Mouse (Mus musculus): ENCODE data around the gene Ubash3a.
"Not testable (repeated sequence)": the region's sequence is repeated elsewhere in the genome, so short reads cannot be mapped to it uniquely, and the experiment has no call there.

The Ubash3a gene

DNA sequence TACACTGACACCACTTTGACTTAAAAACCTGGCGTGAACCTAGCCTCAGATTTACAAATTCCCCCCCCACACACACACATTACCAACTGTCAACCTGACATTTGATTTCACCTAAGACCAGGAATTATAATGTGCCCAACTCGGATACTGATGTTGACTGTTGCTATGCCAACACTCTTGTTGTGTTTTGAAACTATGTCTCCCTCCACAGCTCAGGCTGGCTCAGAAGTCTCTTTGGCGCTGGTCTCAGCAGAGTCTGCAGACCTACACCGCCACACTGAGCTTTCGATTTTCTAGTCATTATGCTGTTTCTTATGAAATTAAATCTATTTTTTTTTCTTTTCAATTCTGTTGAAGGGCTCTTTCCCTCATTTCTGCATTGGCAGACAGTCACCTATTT, 55.0 kb downstream of the Ubash3a start:
- no peak for DNase-seq

DNA sequence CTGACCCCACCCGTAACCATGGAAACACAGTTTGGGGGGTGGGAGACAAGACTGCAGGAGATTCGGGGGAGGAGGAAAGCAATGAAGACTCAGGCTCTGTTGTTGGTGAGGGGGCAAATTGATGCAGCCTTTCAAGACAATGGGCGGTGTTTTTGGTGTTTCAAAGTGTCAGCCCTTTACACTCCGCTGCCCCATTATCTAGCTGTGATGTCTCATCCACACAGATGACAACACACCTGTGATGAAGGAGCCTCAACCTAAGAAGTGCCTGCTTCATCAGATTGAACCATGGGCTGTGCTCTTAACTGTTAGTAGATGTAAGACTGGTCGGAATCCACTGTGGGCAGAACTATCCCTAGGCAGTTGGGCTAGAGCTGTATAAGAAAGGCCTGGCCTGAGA, 56.1 kb downstream of the Ubash3a start:
- DNase-seq, result no peak

DNA sequence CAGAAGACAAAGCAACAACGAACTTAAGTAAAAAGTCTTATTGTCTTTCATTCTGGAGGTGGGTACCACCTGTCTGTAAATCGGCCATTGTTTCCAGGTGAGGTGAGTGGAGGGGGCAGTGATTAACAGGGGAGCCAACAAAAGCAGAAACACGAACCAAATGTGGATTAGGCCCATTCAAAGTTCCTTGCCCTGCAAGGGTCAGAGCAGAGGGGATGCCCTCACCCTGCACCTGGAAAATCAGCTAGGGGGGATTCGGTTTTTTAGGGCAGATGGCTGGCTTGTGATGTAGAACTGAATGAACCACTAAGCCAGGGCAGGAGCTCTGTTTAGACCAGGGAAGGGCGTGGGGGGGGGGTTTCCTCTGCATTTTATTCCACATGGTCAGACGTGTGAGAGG, 56.7 kb downstream of the Ubash3a start:
- DNase-seq, result no peak

DNA sequence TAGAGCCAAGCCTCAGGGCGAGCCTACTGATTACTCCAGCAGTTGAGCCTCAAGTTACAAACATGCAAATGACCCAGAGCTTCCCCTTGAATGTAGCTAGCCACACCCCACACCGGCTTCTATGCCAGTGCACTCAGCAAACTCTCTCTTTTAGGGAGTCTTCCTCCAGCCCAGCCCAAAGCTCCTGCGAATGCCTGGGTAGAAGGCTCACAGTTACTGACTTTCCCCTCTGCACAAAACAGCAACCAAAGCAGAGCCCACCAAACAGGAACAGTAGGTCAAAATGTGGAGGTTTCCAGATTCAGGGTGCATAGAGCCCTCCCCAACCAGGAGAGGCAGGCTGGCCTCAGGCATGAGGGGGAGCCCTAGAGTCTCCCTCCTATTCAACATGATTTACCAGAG, 57.5 kb downstream of the Ubash3a start:
- no peak for DNase-seq

DNA sequence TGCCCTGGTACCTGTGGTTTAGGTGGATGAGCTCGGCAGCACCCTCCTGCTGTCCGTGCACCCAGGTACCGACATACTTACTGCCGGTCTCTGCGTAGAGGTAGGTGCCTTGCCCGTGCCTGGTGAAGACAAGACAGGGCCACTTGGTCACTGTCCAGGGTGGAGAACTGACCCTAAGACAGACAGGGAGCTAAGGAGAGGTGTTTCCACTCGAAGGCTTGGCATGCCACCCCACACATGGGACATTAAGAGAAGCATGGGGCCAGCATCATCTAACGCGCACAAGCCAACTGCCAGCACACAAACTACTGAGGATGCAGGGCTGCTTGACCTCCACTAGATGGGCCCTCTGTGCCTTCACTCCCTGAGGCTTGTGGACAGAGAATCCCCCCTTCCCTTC, 58.2 kb downstream of the Ubash3a start:
- no peak for DNase-seq

DNA sequence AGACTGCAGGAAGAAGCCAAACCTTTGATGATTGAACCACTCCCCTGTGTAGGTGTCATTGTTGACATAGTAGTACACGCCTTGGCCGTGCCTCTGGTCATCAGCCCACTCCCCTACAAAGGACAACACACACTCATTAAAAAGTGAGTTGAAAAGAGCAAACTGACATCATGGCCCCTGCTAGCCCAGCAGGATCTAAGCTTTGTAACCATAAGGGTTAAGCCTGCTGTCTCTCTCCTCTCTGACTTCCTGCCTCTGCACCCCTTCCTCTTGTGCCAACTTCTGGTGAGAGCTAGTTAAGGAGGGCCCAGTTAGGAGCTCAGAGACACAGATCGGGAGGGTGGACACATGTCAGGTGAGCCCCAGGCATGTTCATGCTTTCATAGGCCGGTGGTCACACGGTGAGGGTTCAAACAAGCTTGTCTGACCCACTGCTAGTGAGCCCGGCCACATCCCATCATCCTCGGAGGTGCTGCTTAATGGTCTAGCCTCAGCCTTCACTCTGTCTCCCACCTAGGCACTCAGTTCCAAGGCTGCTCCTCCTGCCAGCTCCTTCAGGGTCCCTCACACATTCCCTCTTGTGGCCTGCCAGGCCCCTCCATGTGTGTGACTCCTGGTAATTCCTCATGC, 58.8 kb downstream of the Ubash3a start:
- DNase-seq, result no peak

DNA sequence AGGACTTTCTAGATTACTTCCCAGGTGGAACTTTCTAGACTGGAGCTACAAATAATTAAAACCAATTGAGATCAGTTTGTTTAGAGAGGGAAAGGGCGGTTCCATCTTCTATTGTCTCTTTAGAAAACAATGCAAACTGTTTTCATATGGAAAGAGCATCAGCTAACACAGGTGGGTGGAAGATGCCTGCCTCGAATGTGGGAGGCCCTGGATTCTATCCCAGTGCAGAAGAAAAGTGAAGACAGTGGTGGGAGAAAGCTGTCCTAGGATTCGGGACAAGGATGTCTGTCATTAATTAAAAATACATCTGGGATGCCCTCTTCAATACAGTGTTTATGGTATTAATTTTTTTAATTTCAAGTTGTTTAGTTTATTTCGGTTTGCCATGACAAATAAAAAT, 59.5 kb downstream of the Ubash3a start:
- no peak for DNase-seq

DNA sequence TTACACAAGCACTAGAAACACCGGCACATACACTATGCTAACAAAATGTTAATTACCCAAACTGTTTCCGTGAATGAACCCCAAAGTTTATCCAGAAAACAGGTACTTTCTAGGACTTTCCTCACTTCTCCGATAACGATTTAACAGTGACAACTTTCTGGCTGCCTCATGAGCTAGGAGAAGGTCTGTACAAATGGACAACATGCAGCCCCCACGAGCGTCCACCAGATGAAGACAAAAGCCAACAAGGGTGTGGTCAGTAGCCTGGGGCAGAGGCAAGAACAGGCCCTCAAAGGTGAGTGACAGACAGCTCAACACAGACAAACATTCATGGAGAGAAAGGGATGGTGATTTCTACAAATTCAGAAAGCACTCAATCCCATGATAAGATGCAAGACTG, 59.9 kb downstream of the Ubash3a start:
- no peak for DNase-seq

DNA sequence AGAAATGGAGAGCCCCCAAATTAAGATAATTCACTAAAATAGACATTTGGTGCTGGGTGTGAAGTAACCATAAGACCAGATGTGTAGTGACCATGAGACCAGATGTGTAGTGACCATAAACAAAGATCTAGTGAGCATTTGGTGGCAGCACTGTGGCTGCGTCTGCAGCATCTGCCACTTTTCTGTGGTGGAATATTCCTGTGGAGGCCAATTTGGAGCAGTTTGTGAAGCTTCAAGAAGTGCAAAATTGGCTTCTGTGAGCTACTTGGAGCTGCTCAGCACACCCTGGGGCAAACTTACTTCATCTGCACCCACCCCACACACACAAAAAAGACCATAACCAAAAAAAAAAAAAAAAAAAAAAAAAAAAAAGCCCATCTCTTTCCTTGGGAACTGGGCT, 60.3 kb downstream of the Ubash3a start:
- DNase-seq, result no peak

DNA sequence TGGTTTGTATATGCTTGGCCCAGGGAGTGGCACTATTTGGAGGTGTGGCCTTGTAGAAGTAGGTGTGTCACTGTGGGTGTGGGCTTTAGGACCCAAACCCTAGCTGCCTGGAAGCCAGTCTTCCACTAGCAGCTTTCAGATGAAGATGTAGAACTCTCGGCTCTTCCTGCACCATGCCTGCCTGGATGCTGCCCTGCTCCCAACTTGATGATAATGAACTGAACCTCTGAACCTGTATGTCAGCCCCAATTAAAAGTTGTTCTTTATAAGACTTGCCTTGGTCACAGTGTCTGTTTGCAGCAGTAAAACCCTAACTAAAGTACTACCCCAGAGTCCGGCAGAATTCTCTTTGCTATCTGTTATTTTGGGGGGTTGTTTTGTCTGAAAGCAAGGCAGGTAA, 62.1 kb downstream of the Ubash3a start:
- no peak for DNase-seq

DNA sequence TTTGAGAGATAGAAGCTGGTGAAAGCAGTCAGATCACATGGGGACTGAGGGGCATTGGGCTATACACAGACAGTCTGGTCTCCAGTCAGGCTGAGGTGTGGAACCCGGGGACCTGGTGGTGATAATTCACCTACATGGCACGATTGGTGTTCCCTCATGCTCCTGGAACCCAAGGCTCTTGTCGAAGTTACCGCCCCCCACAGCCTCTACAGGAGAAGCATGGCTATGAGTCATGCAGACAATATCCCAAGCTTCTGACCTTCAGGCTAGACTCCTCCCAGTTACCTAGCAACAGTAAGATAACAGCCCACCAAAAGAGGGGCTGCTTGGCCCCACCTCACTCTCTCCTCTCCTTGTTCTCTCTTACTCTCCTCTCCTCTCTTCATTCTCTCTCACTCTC, 62.6 kb downstream of the Ubash3a start:
- no peak for DNase-seq

DNA sequence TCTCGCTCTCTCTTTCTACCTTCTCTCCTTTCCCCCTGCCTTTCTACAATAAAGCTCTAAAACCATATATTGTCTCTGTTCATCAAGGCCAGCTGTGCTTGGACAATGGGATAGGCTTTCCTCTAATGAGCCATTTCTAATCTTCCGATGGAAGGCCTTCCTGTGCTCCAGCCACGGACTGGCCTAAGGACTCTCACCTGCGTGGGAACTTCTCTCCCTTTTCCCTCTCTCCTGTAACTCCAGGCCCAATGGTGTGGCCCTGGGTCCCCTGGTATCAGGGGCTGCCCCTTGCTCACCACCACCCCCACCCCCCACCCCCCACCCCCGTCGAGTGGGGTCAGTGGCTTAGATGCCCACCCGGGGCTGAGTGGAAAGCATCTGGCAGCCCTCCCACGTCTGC, 63.1 kb downstream of the Ubash3a start:
- not testable (repeated sequence) for DNase-seq

DNA sequence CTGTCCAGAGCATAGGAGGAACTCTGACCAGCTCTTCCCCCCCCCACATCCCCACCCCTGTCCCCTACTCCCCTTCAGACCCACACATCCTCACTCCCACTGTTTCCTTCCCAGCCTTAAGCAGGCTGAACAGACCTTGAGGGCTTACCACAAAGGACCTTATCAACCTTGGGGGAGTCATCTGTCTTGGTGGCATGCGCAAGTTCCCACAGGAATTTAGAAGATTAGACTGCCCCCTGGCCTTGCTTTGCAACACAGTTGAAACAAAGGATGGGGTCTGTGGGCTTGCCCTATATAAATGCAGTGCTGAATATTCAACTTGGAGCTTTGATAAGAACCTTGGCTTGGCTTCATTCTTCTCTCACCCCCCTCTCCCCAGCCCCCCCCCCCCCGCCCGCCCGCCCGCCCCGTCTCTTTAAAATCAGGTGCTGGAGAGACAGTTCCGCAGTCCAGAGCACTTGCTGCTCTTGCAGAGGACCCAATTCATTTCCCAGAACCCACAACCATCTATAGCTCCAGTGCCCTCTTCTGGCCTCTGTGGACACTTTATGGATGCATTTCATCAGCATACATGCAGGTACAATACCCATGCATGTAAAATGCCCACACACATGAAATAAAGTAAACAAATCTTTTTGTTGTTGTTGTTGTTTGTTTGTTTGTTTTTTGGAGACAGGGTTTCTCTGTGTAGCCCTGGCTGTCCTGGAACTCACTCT, 63.6 kb downstream of the Ubash3a start:
- DNase-seq, result no peak

DNA sequence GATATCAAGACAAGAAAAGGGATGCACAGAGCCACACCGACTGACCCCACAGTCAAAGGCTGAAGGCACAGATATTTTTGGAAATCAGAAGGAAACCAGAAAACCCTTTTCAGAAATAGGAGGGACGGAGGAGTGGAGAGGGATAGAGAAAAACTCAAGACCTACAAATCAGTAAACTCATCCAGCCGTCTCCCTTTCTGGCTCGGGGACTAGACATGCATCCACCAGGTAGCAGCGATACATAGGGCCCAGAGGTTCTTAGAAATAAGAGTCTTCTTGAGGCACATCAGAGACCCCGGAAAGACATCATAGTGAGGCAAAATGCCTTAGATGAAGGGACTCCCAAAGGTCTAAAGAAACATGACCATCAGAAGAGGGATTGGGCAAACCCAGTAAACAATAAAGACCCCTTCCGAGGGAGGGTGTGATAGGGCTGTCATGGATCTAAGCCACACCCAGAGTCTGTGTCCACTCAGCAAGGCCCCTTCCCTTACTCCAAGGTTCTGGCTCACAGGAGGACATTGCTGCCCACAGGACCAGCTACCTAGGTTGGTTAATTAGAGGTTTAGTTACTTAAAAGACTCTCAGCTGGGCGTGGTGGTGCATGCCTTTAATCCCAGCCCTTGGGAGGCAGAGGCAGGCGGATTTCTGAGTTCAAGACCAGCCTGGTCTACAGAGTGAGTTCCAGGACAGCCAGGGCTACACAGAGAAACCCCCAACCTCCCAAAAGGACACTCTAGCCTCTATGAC, 64.9 kb downstream of the Ubash3a start:
- DNase-seq, result no peak

DNA sequence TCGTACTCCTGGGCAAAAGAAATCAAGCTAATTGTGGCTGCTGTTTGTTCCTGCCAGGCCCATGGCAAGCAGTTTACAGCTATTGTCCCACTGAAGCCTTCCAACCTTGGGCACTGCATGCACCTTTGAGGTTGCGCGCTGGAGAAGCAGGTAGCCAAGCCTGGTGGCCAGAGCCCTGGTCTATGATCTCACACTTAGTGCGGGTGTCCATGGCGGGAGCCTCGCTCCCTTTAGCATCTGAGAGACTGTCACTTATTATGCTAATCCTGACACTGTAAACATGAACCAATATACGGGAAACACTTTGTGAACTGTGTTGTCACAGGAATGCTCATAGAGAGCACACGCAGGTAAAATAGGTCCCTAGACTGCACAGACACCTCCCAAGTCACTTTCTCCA, 66.0 kb downstream of the Ubash3a start:
- no peak for DNase-seq

DNA sequence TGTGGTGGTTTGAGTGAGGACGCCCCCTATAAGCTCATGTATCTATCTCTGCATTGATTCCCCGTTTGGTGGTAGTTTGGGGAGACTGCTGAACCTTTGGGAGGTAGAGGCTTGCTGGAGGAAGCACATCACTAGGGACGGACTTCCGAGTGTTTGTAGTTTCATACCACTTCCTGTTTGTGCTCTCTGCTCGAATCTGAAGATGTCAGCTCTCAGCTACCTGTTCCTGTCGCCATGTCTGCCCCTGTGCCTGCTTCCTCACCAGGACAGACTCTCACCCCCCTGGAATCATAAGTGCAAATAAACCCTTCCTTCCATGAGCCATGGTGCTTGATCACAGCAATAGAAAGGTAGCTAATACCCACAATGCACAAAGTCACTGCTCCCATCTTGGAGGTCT, 67.5 kb downstream of the Ubash3a start:
- no peak for DNase-seq

DNA sequence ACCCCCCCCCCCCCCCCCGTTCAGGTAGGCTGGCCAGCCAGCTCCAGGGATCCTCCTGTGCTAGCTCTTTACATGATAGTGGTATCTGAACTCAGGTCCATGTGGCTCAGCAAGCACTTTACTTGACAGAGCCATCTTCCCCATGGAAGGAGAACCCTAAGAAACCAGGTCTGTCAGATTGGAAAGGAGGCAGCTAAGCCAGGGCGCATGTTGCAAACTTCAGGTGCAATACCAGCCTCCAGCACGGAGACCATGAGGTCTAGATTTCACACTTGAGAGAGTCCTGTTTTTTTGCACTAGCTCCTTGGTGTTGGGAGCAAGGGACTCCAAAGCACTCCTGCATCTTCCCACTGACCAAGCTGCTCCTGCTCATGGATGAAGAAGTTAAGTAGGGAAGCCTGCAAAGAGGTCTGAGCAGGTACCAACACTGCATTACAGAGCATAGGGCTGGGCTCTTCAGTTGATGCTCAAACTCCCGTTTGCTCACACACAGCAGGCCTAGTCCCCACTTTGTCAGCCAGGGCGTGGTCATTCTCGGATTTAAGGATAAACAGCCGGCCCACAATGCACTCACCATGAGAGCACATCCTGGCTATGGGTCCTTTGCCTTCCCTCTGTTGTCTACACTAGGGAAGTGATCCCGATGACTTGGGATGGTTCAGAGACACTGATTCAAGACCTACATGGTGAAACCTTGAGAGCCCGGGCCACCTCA, 68.7 kb downstream of the Ubash3a start:
- DNase-seq, result no peak

DNA sequence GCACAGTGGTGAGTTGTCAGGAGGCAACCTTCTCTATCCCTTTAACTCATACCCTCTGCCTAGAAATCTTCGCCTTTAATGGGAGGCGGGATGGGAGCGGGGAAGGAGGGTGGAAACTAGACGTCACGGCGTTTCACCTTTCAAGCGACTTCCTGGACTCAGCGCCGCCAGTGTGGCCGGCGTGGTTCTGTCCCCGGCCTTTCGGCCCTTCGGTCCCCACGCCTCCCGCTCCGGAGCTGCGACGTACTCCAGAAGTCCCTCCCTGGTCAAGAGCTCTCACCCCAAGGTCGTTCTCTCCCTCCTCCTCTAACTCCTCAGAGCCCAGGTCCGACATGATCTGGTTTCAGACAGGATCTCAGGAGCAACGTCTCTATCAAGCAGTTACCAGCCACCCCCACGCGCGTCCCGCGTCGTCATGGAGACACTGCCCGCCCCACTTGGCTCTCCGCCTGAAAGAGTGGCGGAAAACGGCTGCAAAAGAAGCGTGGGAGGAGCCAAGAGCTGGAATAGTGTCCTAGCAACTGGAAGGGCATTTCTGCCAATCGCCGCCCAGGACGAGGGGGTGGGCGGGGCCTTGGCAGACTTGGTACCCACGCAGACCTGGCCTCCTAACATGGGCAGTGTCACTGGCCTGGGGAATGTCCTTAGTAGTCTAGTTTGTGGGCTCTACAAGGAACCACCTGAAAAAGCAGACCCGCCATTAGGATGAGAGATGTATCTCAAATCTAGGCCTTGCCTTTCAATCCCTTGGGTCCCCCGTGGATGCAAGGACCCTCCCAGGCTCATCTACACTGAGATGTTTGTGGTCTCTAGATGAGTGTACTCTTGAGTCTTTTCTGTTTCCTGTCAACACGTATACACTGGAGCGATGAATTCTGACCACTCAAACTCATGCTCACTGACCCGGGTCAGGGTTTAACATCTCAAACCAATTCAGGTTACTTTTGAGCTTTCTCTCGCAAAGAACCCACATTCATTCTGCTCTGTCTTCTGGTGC, 69.5 kb downstream of the Ubash3a start, which contains the start of gene Rsph1:
Gene Rsph1 (minus strand): TSS at position 462 of the 997 bp plus-strand sequence.
- DNase-seq, result peak; percentile 98 to 100

DNA sequence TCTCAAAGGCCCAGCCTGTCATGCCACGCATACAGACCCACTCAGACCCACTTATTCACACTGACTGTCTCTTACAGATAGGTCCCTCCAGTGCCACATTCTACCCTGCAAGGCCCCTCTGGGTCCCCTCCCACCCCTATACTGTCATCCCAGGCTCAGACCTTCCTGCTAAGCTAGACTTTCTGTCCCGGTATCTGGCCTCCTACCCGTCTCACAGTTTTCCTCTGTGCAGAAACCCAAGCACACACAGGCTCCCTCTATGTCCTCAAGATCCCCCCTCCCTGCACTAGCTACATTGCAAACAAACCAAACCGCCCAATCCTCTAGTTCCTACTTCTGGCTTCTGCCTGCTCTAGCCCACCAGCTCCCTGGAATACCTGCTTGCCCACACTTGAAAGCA, 70.3 kb downstream of the Ubash3a start:
- no peak for DNase-seq

DNA sequence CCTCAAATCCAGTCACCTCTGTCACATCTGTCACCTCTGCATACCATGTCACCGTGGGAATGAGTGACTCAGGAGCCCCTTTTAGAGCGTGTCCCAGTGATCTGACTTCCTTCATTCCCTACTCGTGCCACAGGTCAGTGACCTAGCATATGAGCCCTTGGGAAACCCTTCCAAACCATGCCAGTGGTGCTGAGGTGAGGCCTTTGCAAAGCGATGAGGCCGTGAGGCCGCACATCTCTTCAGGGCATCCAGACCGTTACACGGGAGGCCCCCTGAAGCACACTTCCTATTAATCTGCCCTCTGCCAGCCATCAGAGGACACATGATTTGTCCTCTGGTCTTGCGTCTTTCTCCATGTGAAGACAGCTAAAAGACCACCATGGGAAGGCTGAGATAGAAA, 71.9 kb downstream of the Ubash3a start:
- DNase-seq, result no peak

DNA sequence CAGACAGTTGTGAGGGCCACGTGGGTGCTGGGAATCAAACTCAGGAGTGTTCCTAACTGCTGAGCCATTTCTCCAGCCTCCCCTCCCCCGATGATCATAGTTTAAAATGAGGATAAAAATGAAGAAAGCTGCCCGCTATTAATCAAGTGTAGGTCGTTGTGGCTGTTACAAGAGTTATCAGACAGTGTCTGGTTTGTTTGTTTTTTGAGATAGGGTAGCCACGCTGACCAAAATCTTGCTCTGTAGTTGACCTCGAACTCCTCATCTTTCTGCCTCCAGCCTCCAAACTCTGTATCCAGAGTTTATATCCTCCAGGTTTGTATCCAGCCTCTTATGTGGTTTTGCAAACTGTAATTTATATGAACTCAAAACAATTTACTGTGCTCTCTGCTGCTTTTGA, 72.6 kb downstream of the Ubash3a start:
- DNase-seq, result no peak
